Mouse (Mus musculus) B cell, adult 67 days (primary cell): Measurements from ENCODE around the gene Vmn1r202. TPM values are rescaled to one million over a fixed set of nuclear protein-coding genes. Genes with fewer than 3 reads are reported as not detected.

Experiments
- total RNA-seq, 2 experiments: library from RNA; stranded (reverse); gene quantifications; 4 replicates each; pipeline ENCODE4 v1.2.4; 2023

Vmn1r202 gene
- total RNA-seq, result under 1 TPM; 0.12 TPM

GRCm38 (mm10) chr13:22505281-22505680, at the start of gene Vmn1r202:
Vmn1r202 (minus strand) TSS chr13:22505381.

GRCm38 (mm10) chr13:22552898-22553297, 47.7 kb upstream of the Vmn1r202 start, which contains the start of gene Vmn1r204:
Vmn1r204 (plus strand) TSS chr13:22553198.

GRCm38 (mm10) chr13:22517814-22518213, 12.6 kb upstream of the Vmn1r202 start, which contains the start of gene Vmn1r203:
Vmn1r203 (plus strand) TSS chr13:22518114.

GRCm38 (mm10) chr13:22471623-22472022, 33.6 kb downstream of the Vmn1r202 start, which contains the start of gene Vmn1r201:
Vmn1r201 (plus strand) TSS chr13:22471923.

Other genes starting within 250 kb of the Vmn1r202 start
- not detected for gene Vmn1r195, start 234.9 kb downstream of the Vmn1r202 start, total RNA-seq
- not detected for gene Vmn1r196, start 215.5 kb downstream of the Vmn1r202 start, total RNA-seq
- gene Vmn1r197, start 180.8 kb downstream of the Vmn1r202 start, total RNA-seq, result not detected
- not detected for gene Vmn1r198, start 155.0 kb downstream of the Vmn1r202 start, total RNA-seq
- gene Vmn1r199, start 125.6 kb downstream of the Vmn1r202 start, total RNA-seq, result not detected
- gene Vmn1r200, start 115.0 kb downstream of the Vmn1r202 start, total RNA-seq, result not detected
- gene Vmn1r201, start 33.5 kb downstream of the Vmn1r202 start, total RNA-seq, result not detected
- gene Vmn1r203, start 12.7 kb upstream of the Vmn1r202 start, total RNA-seq, result not detected
- not detected for gene Vmn1r204, start 47.8 kb upstream of the Vmn1r202 start, total RNA-seq
- gene Vmn1r205, start 87.6 kb upstream of the Vmn1r202 start, total RNA-seq, result not detected
- not detected for gene Vmn1r206, start 118.9 kb upstream of the Vmn1r202 start, total RNA-seq
- gene Vmn1r207-ps, start 224.2 kb upstream of the Vmn1r202 start, total RNA-seq, result not detected